Mouse (Mus musculus): Measurements from ENCODE around the gene Tmem131l. TPM values are rescaled to one million over a fixed set of nuclear protein-coding genes. Genes with fewer than 3 reads are reported as not detected.

Tmem131l gene
- polyA plus RNA-seq, 1 experiment from 2014 or later: 49.9 TPM

DNA sequence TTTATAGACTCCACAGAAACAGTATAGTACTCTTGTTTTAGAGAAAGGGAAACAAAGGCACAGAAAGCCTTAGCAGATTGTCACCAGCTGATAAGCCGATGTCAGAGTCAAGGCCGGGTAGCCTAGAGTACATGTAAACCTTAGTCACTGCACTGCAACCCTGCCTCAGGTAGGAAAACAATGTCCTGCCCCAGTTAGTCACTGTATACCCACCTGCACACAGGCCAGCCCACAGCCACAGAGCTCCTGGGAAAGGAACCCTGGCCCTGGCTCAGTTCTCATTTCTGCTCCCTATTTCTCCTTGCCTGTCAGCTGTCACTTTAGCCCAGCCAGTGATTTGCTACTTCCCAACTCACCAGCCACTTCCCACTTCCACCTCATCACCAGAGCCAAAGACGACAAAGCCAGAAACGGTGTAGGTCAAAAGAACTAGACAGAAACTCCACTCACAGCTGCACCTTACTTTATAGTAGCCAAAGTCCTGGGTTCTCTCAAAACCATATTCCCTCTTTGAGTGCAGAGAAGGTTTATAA, 24.4 kb downstream of the Tmem131l start:
- H3K4me3 ChIP-seq (ENCODE audit: low read depth, low read length): no peak overlapping the region
- WGBS: 79% methylated on average over 4 of the region's 4 CpGs
- no peaks in the 10 kb centered on the region for H3K4me1 ChIP-seq (replicated peaks; ENCODE audit: control insufficient read depth, insufficient read depth, low read length)
- peaks cover 8% of the 10 kb centered on the region; the same call in 1 of the 2 replicates for H3K36me3 ChIP-seq (ENCODE audit: control insufficient read depth, insufficient read depth, low read length)
- DNase-seq (ENCODE audit: low spot score) (no peak), ATAC-seq (replicated peaks; ENCODE audit: low FRiP score, low TSS enrichment, low read depth) (no peak)
- H3K9ac ChIP-seq (ENCODE audit: low read length): no peak overlapping the region
- no peaks in the 10 kb centered on the region for H3K27me3 ChIP-seq (replicated peaks; ENCODE audit: control insufficient read depth, insufficient read depth, low read length)
- H3K4me2 ChIP-seq (ENCODE audit: low read length): no peak overlapping the region
- no peaks in the 10 kb centered on the region for H3K9me3 ChIP-seq (ENCODE audit: control insufficient read depth, low read length)
- H3K27ac ChIP-seq (ENCODE audit: low read depth): no peak overlapping the region

DNA sequence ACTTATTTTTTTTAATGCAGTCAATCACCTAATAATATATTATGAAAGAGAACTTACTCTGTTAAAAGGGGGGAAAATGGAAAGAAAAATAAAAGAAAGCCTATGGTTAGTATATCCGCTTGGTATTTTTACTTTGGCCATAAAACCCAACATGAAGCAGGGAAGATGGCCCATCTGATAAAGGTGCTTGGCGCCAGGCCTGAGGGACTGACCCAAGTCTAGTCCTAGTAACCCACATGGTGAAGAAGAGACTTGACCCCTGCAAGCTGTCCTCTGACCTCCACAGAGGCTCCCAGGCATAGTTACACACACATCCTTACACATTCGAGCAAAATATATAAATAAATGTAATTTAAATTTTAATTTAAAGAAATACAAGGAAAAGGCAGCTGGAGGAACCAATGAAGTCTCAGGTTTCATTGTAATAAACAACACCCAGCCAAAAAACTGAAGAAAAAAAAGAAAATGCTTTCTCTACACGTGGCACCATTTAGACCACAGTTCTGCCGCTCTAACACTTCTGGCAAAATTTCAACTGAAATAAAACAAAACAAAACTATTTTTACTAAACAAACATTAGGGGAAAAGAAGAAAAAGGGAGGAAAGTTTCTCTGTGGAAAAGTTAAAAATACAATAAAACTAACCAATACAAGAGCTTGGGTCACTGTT, 28.8 kb downstream of the Tmem131l start:
- no peak overlapping the region; the same call in 1 of the 2 replicates for H3K27ac ChIP-seq (ENCODE audit: low read depth)
- H3K4me2 ChIP-seq (ENCODE audit: low read length): no peak overlapping the region
- DNase-seq (ENCODE audit: low spot score) (no peak), ATAC-seq (replicated peaks; ENCODE audit: low FRiP score, low TSS enrichment, low read depth) (no peak)
- no peak overlapping the region for H3K9ac ChIP-seq (ENCODE audit: low read length)
- no peaks in the 10 kb centered on the region for H3K27me3 ChIP-seq (replicated peaks; ENCODE audit: control insufficient read depth, insufficient read depth, low read length)
- H3K4me3 ChIP-seq (ENCODE audit: low read depth, low read length): no peak overlapping the region
- H3K4me1 ChIP-seq (replicated peaks; ENCODE audit: control insufficient read depth, insufficient read depth, low read length): no peaks in the 10 kb centered on the region
- WGBS: 65% methylated on average over 5 of the region's 5 CpGs
- peaks cover 11% of the 10 kb centered on the region for H3K36me3 ChIP-seq (ENCODE audit: control insufficient read depth, insufficient read depth, low read length)
- no peaks in the 10 kb centered on the region for H3K9me3 ChIP-seq (ENCODE audit: control insufficient read depth, low read length)

DNA sequence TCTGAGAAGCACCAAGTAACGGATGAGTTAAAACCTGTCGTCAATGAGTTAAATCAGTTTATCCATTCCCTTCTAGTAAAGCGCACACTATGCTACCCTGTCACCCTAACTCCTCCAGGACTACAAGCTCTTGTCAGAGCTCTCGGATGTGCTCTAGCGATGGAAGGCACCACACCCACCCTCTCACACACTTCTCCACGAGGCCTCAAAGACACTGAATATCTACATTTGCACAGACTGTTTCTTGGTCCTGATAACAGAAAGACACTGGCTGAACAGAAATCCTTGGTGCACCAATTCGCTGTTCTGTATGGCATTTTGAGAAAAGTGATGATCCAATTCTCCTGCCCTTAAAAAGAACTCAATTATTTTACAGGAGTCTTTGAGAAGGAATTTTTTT, 34.0 kb downstream of the Tmem131l start:
- H3K27me3 ChIP-seq (replicated peaks; ENCODE audit: control insufficient read depth, insufficient read depth, low read length): no peaks in the 10 kb centered on the region
- peaks cover 7% of the 10 kb centered on the region for H3K36me3 ChIP-seq (ENCODE audit: control insufficient read depth, insufficient read depth, low read length)
- H3K9me3 ChIP-seq (ENCODE audit: control insufficient read depth, low read length): no peaks in the 10 kb centered on the region
- no peak overlapping the region for H3K4me2 ChIP-seq (ENCODE audit: low read length)
- H3K4me3 ChIP-seq (ENCODE audit: low read depth, low read length): no peak overlapping the region
- DNase-seq (ENCODE audit: low spot score) (no peak), ATAC-seq (replicated peaks; ENCODE audit: low FRiP score, low TSS enrichment, low read depth) (no peak)
- no peak overlapping the region for H3K9ac ChIP-seq (ENCODE audit: low read length)
- 91% methylated on average over 7 of the region's 7 CpGs for WGBS
- H3K4me1 ChIP-seq (replicated peaks; ENCODE audit: control insufficient read depth, insufficient read depth, low read length): no peaks in the 10 kb centered on the region
- no peak overlapping the region for H3K27ac ChIP-seq (ENCODE audit: low read depth)

- no peak for DNase-seq (ENCODE audit: low spot score)
- 28% methylated on average over 2 of the region's 2 CpGs for WGBS
- no peaks in the 10 kb centered on the region for H3K4me1 ChIP-seq (replicated peaks; ENCODE audit: control insufficient read depth, insufficient read depth, low read length)
- no peak for ATAC-seq (replicated peaks; ENCODE audit: low FRiP score, low TSS enrichment, low read depth)
- H3K9me3 ChIP-seq (ENCODE audit: control insufficient read depth, low read length): no peaks in the 10 kb centered on the region
- H3K4me2 ChIP-seq (ENCODE audit: low read length): no peak overlapping the region
- H3K4me3 ChIP-seq (ENCODE audit: low read depth, low read length): no peak overlapping the region
- peaks cover 7% of the 10 kb centered on the region; the same call in 1 of the 2 replicates for H3K36me3 ChIP-seq (ENCODE audit: control insufficient read depth, insufficient read depth, low read length)
- no peaks in the 10 kb centered on the region for H3K27me3 ChIP-seq (replicated peaks; ENCODE audit: control insufficient read depth, insufficient read depth, low read length)
- H3K9ac ChIP-seq (ENCODE audit: low read length): no peak overlapping the region
- H3K27ac ChIP-seq (ENCODE audit: low read depth): no peak overlapping the region
Measured at GRCm38 (mm10) chr3:84004330-84005090, 35.5 kb downstream of the Tmem131l start.

GRCm38 (mm10) chr3:84002433-84003090, 37.4 kb downstream of the Tmem131l start:
- no peak overlapping the region for H3K4me2 ChIP-seq (ENCODE audit: low read length)
- no peak overlapping the region for H3K9ac ChIP-seq (ENCODE audit: low read length)
- peaks cover 6% of the 10 kb centered on the region; the same call in 1 of the 2 replicates for H3K36me3 ChIP-seq (ENCODE audit: control insufficient read depth, insufficient read depth, low read length)
- no peak for ATAC-seq (replicated peaks; ENCODE audit: low FRiP score, low TSS enrichment, low read depth)
- no peak for DNase-seq (ENCODE audit: low spot score)
- no peaks in the 10 kb centered on the region for H3K27me3 ChIP-seq (replicated peaks; ENCODE audit: control insufficient read depth, insufficient read depth, low read length)
- no peak overlapping the region for H3K4me3 ChIP-seq (ENCODE audit: low read depth, low read length)
- H3K27ac ChIP-seq (ENCODE audit: low read depth): no peak overlapping the region
- H3K4me1 ChIP-seq (replicated peaks; ENCODE audit: control insufficient read depth, insufficient read depth, low read length): no peaks in the 10 kb centered on the region; the same call in 1 of the 2 replicates
- H3K9me3 ChIP-seq (ENCODE audit: control insufficient read depth, low read length): no peaks in the 10 kb centered on the region
- 76% methylated on average over 6 of the region's 6 CpGs for WGBS

DNA sequence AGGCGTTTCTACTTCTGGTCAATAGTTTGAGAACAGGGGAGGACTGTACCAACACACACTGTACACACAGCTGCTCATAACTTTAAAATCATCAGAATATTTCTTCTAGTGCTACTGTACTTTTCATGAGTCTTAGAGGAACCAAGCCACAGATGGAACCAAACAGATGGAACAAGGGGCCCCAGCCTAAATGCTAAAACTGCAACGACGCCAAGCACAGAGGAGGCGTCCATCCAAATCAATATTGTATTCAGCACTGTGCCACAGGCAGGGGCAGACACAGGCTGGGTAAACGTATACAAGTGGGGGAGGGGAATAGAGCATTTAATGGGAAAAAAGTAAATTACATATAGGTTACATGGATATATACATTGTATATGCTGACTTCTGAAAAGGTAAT, 42.4 kb downstream of the Tmem131l start:
- Histone ChIP-seq H3K9me3 (ENCODE audit: control insufficient read depth, low read length) (no peaks in the 10 kb centered on the region), H3K27me3 (replicated peaks; ENCODE audit: control insufficient read depth, insufficient read depth, low read length) (no peaks in the 10 kb centered on the region), H3K9ac (ENCODE audit: low read length) (no peak overlapping the region), H3K4me1 (replicated peaks; ENCODE audit: control insufficient read depth, insufficient read depth, low read length) (peaks cover 7% of the 10 kb centered on the region), H3K36me3 (ENCODE audit: control insufficient read depth, insufficient read depth, low read length) (0 out of 2 replicates have a peak, but pooled peaks cover 4% of the 10 kb centered on the region), H3K4me3 (ENCODE audit: low read depth, low read length) (no peak overlapping the region), H3K4me2 (ENCODE audit: low read length) (no peak overlapping the region), H3K27ac (ENCODE audit: low read depth) (no peak overlapping the region)
- no peak for ATAC-seq (replicated peaks; ENCODE audit: low FRiP score, low TSS enrichment, low read depth)
- DNase-seq (ENCODE audit: low spot score): no peak
- 75% methylated on average over 5 of the region's 5 CpGs for WGBS

- no peak overlapping the region for H3K9ac ChIP-seq (ENCODE audit: low read length)
- H3K4me1 ChIP-seq (replicated peaks; ENCODE audit: control insufficient read depth, insufficient read depth, low read length): peaks cover 7% of the 10 kb centered on the region
- H3K36me3 ChIP-seq (ENCODE audit: control insufficient read depth, insufficient read depth, low read length): 0 out of 2 replicates have a peak, but pooled peaks cover 4% of the 10 kb centered on the region
- DNase-seq (ENCODE audit: low spot score) (no peak), ATAC-seq (replicated peaks; ENCODE audit: low FRiP score, low TSS enrichment, low read depth) (no peak)
- 81% methylated on average over 3 of the region's 3 CpGs for WGBS
- H3K27me3 ChIP-seq (replicated peaks; ENCODE audit: control insufficient read depth, insufficient read depth, low read length): no peaks in the 10 kb centered on the region
- no peak overlapping the region for H3K4me2 ChIP-seq (ENCODE audit: low read length)
- H3K9me3 ChIP-seq (ENCODE audit: control insufficient read depth, low read length): no peaks in the 10 kb centered on the region
- H3K27ac ChIP-seq (ENCODE audit: low read depth): no peak overlapping the region
- H3K4me3 ChIP-seq (ENCODE audit: low read depth, low read length): no peak overlapping the region
Measured at GRCm38 (mm10) chr3:83997036-83997435, 42.9 kb downstream of the Tmem131l start.

DNA sequence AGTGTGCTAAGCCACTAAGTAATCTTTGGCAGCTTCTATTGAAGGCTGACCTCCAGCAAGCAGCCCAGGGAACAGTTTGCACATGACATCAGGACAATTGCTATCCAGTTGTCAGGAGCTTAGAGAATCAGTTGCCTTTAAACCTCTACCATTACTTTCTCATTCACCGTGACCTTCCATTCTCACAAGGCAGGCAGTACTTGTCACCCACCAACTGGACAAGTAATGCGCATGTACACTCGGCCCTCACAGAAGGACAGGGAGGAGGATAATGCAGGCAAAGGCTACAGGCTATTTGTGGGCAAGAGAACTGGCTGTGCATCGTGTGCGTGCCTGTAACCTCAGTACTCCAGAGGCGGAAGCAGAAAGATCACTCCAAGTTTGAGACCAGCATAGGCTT, 43.9 kb downstream of the Tmem131l start:
- Histone ChIP-seq H3K9ac (ENCODE audit: low read length) (no peak overlapping the region), H3K4me2 (ENCODE audit: low read length) (no peak overlapping the region), H3K9me3 (ENCODE audit: control insufficient read depth, low read length) (no peaks in the 10 kb centered on the region), H3K4me1 (replicated peaks; ENCODE audit: control insufficient read depth, insufficient read depth, low read length) (peaks cover 7% of the 10 kb centered on the region), H3K4me3 (ENCODE audit: low read depth, low read length) (no peak overlapping the region), H3K27me3 (replicated peaks; ENCODE audit: control insufficient read depth, insufficient read depth, low read length) (no peaks in the 10 kb centered on the region), H3K36me3 (ENCODE audit: control insufficient read depth, insufficient read depth, low read length) (no peaks in the 10 kb centered on the region), H3K27ac (ENCODE audit: low read depth) (no peak overlapping the region)
- no peak for DNase-seq (ENCODE audit: low spot score)
- 86% methylated on average over 6 of the region's 6 CpGs for WGBS
- ATAC-seq (replicated peaks; ENCODE audit: low FRiP score, low TSS enrichment, low read depth): no peak

All from intestine, embryonic 14.5 days (tissue).